Mouse (Mus musculus) bone marrow, adult 2 months (tissue): ENCODE results near the gene Fxn. TPM values are rescaled to one million over a fixed set of nuclear protein-coding genes. Genes with fewer than 3 reads are reported as not detected.

ENCODE experiments used
- H3K27ac ChIP-seq: fragments of 200-500 bp; 2 replicates; pipeline ENCODE4 v1.5.1; 2012; ENCODE audit warnings: low read depth, mild to moderate bottlenecking, control low read depth, inconsistent platforms, low read length; ENCODE audit not compliant: control insufficient read depth, poor library complexity, insufficient read depth
- H3K4me1 ChIP-seq: fragments of 200-500 bp; 2 replicates; pipeline ENCODE4 v1.6.1; 2011; ENCODE audit warnings: low read length; ENCODE audit not compliant: control insufficient read depth, insufficient read depth
- H3K4me3 ChIP-seq: fragments of 200-500 bp; replicated peaks from 2 replicates; pipeline ENCODE3; 2011; ENCODE audit warnings: mild to moderate bottlenecking, low read depth, low read length, control low read depth; ENCODE audit not compliant: control insufficient read depth
- CTCF ChIP-seq: fragments of 200-500 bp; IDR thresholded peaks from 2 replicates; pipeline ENCODE4 v1.5.1; 2011; ENCODE audit warnings: low read length, control low read depth; ENCODE audit not compliant: control insufficient read depth, insufficient read depth
- POLR2A ChIP-seq: fragments of 200-500 bp; IDR thresholded peaks from 2 replicates; pipeline ENCODE4 v1.6.1; 2011; ENCODE audit warnings: low read depth, mild to moderate bottlenecking, control low read depth, low read length, borderline replicate concordance; ENCODE audit not compliant: control insufficient read depth
- WGBS: fragments of 180-500 bp; shearing (Covaris S2); methylation state at CpG from one replicate; pipeline ENCODE4 v1.1.7; 2018; 5-methylcytosine and 5-hydroxymethylcytosine counted together
- polyA plus RNA-seq: library from polyadenylated mRNA; stranded (reverse); fragments of >200 nt; gene quantifications from 2 replicates; pipeline ENCODE4 v1.2.4, GENCODE M21; 2011; ENCODE audit warnings: low replicate concordance; ENCODE audit not compliant: missing spikeins, insufficient read depth, insufficient read length

Fxn gene
- polyA plus RNA-seq, 1 experiment: 30.3 TPM

DNA sequence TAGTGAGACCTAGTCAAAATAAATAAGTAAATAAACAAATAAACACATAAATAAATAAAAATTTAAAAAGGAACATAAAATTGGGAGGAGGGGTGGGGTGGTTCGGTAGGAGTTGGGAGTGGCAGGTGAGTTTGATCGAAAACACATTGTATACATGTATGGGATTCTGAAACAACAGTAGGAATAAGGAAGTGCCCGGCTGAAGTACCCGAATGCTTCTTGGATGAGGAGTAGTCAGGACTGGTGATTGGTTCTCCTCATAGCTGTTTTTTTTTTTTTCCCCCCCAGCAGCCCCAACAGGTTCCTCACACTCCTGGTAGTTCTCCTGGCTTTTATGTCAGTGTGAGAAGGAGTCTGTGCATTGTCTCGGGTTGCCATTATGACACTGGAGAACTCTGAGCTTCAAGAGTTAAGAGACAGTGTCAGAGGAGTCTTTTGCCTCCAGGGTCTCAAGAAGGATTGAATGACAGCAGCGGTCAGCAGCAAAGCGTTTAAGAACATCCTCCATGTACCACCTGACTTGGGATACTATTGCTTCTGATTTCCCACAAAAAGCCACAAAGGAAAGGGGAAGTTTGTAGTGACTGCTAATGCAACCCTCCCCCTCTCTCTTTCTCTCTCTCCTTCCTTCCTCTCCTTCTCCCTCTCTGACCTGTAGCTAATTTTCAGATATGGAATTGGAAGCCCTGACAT is 1.0 kb upstream of the Fxn start:
- H3K27ac ChIP-seq: no peak overlapping the region
- 9% methylated on average over 7 of the region's 7 CpGs for WGBS
- H3K4me3 ChIP-seq: peak overlapping the region; percentile 40
- TF ChIP-seq CTCF (no peak), POLR2A (no peak)
- H3K4me1 ChIP-seq: no peaks in the 10 kb centered on the region; the same call in 1 of the 2 replicates

DNA sequence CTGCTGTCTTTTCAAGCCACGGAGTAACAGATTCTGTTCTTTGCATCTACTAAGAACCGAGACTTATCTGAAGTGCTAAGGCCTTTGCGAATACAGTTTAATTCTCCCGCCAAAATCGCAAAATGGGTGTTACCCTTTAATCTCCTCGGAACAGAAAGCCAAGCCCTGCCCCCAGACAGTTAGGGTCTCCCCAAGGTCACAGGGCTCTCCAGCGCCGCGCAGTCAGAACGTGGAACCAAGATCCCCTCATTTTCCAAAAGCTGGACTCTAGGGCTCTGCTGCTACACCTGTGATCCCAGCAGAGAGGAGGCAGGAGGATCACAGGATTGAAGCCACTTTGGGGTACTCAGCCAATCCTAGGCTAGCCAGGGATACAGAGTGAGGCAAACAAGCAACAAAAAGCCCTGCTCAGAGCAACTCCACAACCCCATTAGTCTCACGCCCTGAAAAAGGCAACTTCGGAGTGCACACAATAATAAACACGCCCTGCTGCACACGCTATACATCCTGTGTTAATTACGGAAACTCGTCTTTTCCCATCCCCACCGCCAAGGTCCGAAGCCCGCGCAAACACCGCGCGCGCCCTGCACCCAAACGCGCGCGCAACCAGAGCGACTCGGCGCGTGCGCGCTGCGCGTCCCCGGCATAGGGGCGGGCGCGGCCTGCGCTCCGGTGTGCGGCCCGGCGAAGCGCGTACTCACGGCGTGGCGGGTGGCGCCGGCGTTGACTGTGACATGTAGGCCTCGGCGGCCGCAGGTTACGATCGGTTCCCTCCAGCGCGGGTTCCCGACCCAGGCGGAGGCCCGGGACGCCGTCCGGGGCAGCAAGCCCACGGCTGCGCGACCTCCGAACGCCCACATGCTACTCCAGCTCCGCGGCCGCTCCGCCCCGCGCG is 452 bp downstream of the Fxn start:
- H3K4me1 ChIP-seq: no peaks in the 10 kb centered on the region; the same call in 1 of the 2 replicates
- under 1% methylated on average over 63 of the region's 78 CpGs for WGBS
- TF ChIP-seq CTCF: peak; percentile 36; the same call in 1 of the 2 replicates
- TF ChIP-seq POLR2A: peak; percentile 89; the same call in 1 of the 2 replicates
- peak overlapping the region; percentile 76 for H3K4me3 ChIP-seq
- peak overlapping the region; percentile 60 for H3K27ac ChIP-seq

DNA sequence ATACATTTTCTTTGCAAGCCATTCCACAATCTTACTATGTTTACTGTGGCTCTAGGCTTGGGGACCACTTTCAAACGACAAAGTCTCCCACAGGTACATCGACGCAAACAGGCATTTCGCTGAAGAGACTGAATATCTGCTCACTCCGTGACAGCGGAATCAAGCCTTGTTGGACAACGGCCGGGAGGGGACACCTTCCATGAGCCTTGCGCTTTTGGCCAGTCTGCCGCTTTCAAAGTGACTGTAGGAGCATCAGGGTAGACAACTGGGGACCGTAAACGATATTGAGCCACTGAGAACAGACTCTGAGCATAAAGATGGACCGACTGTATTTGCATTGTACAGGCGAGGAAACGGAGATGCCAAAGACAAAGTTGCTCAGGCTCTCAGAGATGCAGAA is 1.5 kb downstream of the Fxn start:
- 87% methylated on average over 15 of the region's 15 CpGs for WGBS
- TF ChIP-seq CTCF: no peak
- no peak for TF ChIP-seq POLR2A
- peak overlapping the region; percentile 55 for H3K27ac ChIP-seq
- no peaks in the 10 kb centered on the region; the same call in 1 of the 2 replicates for H3K4me1 ChIP-seq
- H3K4me3 ChIP-seq: peak overlapping the region; percentile 1

DNA sequence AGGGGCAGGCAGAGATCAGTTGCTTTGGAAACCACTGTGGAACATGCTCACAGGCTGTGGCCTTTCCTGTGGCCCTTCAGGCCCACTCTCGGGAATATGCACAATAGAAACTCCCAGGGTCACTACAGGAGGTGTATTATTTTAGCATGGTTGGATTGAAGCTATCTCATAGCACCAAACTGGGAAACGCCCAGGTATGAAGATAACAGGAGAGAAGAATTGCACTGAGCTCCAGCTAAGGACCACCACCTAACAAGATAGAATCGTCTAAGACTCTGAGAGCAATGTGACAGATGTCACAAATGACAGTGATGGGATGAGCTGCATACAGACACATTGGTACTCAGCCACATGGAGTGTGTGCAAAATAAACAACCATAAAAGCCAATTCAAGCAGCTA is 6.1 kb downstream of the Fxn start:
- Histone ChIP-seq H3K4me3 (no peak overlapping the region), H3K27ac (no peak overlapping the region), H3K4me1 (no peaks in the 10 kb centered on the region; the same call in 1 of the 2 replicates)
- no peak for TF ChIP-seq CTCF
- TF ChIP-seq POLR2A: no peak
- 65% methylated on average over 3 of the region's 3 CpGs for WGBS

DNA sequence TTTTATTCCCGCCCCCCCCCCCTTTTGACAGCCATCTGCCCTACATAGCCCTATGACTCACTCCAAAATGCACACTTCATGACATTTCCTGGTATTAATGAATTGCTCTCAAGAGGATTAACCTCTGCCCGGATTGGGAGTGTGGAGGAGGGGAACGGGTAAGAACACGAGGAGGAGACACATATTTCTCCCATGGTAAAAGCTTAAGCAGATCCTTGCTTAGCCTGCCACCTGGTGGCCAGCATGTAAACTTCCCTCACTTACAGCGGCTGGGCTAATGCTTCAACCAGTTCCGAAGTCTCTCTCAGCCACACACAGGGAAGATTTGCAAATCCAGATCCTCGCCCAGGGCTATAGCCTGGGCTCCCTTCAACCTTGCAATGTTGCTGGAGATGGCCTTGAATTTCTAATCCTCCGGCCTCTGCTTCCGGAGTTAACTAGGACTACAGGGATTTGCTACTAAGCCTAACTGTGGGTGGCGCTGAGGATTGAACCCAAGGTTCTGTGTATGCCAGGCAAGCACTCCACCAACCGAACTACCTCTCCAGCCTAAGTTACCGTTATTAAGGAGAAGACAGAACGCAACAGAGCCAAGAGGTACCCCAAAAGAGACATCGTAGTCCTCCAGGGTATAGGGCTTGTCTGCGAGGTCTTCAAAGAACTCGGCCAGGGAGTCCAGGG is 8.5 kb downstream of the Fxn start:
- peak; percentile 89 for TF ChIP-seq CTCF
- TF ChIP-seq POLR2A: no peak
- H3K4me1 ChIP-seq: no peaks in the 10 kb centered on the region
- WGBS: 56% methylated on average over 16 of the region's 16 CpGs

DNA sequence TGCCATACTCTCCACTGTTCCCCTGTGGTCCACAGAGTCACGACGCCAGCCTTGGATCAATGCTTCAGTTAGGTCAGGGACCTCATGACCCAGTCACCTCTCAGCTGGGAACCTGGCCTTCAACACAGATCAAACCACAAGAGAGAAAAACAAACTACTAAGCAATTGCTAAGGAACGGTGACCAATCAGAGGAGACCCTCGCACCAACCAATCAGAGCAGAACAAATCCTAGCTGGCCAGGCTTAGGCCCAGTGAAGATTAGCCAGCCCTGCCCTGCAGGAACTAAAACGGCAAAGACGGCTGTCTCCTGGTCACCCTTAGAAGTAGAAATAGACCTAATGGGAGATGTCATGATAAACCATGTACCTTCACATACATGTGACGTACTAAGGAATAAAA is 9.1 kb downstream of the Fxn start:
- WGBS: 86% methylated on average over 7 of the region's 7 CpGs
- H3K4me1 ChIP-seq: no peaks in the 10 kb centered on the region
- no peak for TF ChIP-seq POLR2A
- TF ChIP-seq CTCF: no peak
- H3K4me3 ChIP-seq: no peak overlapping the region
- no peak overlapping the region for H3K27ac ChIP-seq

More for the DNA sequence above, 8.5 kb downstream of the Fxn start:
- no peak overlapping the region for H3K27ac ChIP-seq
- H3K4me3 ChIP-seq: no peak overlapping the region

DNA sequence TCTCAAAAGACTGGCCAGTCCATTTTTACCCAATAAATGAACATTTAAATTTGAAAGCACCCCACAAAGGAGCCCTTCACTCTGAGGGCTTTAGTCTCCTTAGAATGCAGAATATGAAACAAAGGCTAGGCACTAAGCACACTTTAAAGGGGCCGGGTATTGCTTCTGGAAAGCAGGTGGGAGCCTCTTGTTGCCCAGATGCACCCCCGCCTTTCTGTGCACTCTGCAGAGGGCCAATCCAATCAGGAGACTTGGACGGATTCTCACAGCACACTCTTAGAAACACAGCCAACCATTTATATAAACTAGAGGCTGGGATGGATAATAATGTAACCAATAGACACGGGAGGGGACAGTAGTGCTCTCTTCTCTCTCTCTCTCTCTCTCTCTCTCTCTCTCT is 11.9 kb downstream of the Fxn start:
- no peak overlapping the region for H3K4me3 ChIP-seq
- 79% methylated on average over 4 of the region's 4 CpGs for WGBS
- TF ChIP-seq CTCF (no peak), POLR2A (no peak)

More for the DNA sequence above, 11.9 kb downstream of the Fxn start:
- Histone ChIP-seq H3K4me1 (no peaks in the 10 kb centered on the region), H3K27ac (no peak overlapping the region)
